8 mouse cellular contexts compared by ENCODE assay signal in genomic region chr14:103468691-103469463, GRCm38 (mm10). TPM values are rescaled to one million over a fixed set of nuclear protein-coding genes. Genes with fewer than 3 reads are reported as not detected.
DNase-seq lines count a peak whose midpoint lies in the region; ATAC-seq lines count a peak whose summit lies in the region.

No protein-coding gene starts in this region.

- H3K27ac ChIP-seq in embryonic facial prominence, embryonic 15.5 days (replicated peaks): no peak overlapping the region
- H3K27ac ChIP-seq in stomach, embryonic 16.5 days (ENCODE audit: low read length): no peak overlapping the region

- H3K9ac ChIP-seq in embryonic facial prominence, embryonic 15.5 days: no peak overlapping the region
- H3K9ac ChIP-seq in stomach, embryonic 16.5 days (ENCODE audit: low read length): no peak overlapping the region

- ATAC-seq in embryonic facial prominence, embryonic 15.5 days (ENCODE audit: insufficient number of reproducible peaks, low FRiP score, low TSS enrichment, low read depth): no peak
- 0 out of 2 replicates have a peak, but pooled peaks have one; percentile 25 for ATAC-seq in stomach, embryonic 16.5 days (ENCODE audit: insufficient read depth, low FRiP score)

- H3K9me3 ChIP-seq in embryonic facial prominence, embryonic 15.5 days (replicated peaks): no peaks in the 10 kb centered on the region
- no peaks in the 10 kb centered on the region for H3K9me3 ChIP-seq in stomach, embryonic 16.5 days (replicated peaks; ENCODE audit: control insufficient read depth, low read length)

- no peaks in the 10 kb centered on the region for H3K27me3 ChIP-seq in embryonic facial prominence, embryonic 15.5 days
- H3K27me3 ChIP-seq in stomach, embryonic 16.5 days (ENCODE audit: control insufficient read depth, insufficient read depth, low read length): no peaks in the 10 kb centered on the region

- intact Hi-C loops in heart, postnatal 36 days (cut with DNase I): loop anchor here (2.0 kb wide), 1 partner anchor 122 kb away; the partner anchor contains the start of gene Mycbp2

- peak; percentile 40 to 52 for DNase-seq in heart, adult 18-20 months
- DNase-seq in heart, postnatal 36 days: no peak
- peak; percentile 66 for DNase-seq in right cerebral cortex, adult 18-20 months
- DNase-seq in right cerebral cortex, postnatal 4 days: no peak
- no peak for DNase-seq in cerebellum, adult 11 months
- no peak for DNase-seq in lung, postnatal 4 days

- H3K4me1 ChIP-seq in embryonic facial prominence, embryonic 15.5 days: 0 out of 2 replicates have a peak, but pooled peaks cover 3% of the 10 kb centered on the region
- no peaks in the 10 kb centered on the region for H3K4me1 ChIP-seq in stomach, embryonic 16.5 days (ENCODE audit: control insufficient read depth, insufficient read depth, low read length)

- H3K36me3 ChIP-seq in embryonic facial prominence, embryonic 15.5 days: no peaks in the 10 kb centered on the region
- no peaks in the 10 kb centered on the region for H3K36me3 ChIP-seq in stomach, embryonic 16.5 days (ENCODE audit: control insufficient read depth, insufficient read depth, low read length)

- peak overlapping the region; percentile 46; the same call in 1 of the 2 replicates for H3K4me2 ChIP-seq in embryonic facial prominence, embryonic 15.5 days (replicated peaks)
- peak overlapping the region; percentile 42; the same call in 1 of the 2 replicates for H3K4me2 ChIP-seq in stomach, embryonic 16.5 days (ENCODE audit: low read depth, low read length)

- H3K4me3 ChIP-seq in embryonic facial prominence, embryonic 15.5 days (replicated peaks): no peak overlapping the region
- no peak overlapping the region for H3K4me3 ChIP-seq in stomach, embryonic 16.5 days (replicated peaks; ENCODE audit: low read length)

- WGBS in embryonic facial prominence, embryonic 15.5 days: 59% methylated on average over 12 of the region's 12 CpGs
- 66% methylated on average over 12 of the region's 12 CpGs for WGBS in stomach, embryonic 16.5 days

RNA-seq across cellular contexts. Expression of gene Scel, which starts 44.3 kb away (rescaled TPM):
- total RNA-seq in heart, adult 18-20 months (2021): under 1 TPM; 0.17 to 0.31 TPM
- under 1 TPM; 0.16 to 0.56 TPM for total RNA-seq in heart, postnatal 36 days (2021)
- 16.6 and 20.2 TPM in 2 replicates for polyA plus RNA-seq in embryonic facial prominence, embryonic 15.5 days (2015; fragmentation: Nextera tagmentation; extraction: Ambion mirVana)
- polyA plus RNA-seq in stomach, embryonic 16.5 days (2015; fragmentation: Nextera tagmentation; extraction: Ambion mirVana): 31.9 and 49.3 TPM in 2 replicates

Comparison
In these comparisons a context has a peak if more than half of its experiments do, and no peak if none do; other contexts are left out.
1. DNase-seq: peak in heart, adult 18-20 months (2 of 2) and right cerebral cortex, adult 18-20 months (single experiment); none in heart, postnatal 36 days (0 of 2), right cerebral cortex, postnatal 4 days (single experiment), cerebellum, adult 11 months (single experiment) and lung, postnatal 4 days (0 of 2).